Mouse (Mus musculus): Measurements from ENCODE around the gene H2-DMb2. TPM values are rescaled to one million over a fixed set of nuclear protein-coding genes. Genes with fewer than 3 reads are reported as not detected.

H2-DMb2 gene
- polyA plus RNA-seq (2016; fragmentation: Nextera tagmentation; extraction: Ambion mirVana) = 0.30 and 0.35 TPM in 2 replicates

DNA sequence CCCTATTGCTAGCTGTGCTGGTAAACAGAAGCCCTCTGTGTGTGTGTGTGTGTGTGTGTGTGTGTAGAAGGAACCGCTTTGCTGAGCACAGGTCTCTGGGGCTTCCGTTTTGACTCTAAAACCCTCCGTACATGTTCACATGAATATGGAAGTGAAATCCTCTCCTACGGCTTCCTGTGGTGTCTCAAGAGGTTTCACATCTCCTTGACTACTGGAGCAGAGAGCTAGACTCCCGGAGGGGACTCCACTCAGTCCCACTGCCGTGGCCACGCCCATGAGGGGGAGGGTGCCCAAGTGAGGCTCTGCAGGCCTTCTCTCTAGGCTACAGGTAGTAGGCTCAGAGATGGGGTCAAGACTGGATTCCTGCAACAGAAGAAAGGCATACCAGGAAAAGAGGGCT is at the start of gene H2-DMb2:
H2-DMb2 (plus strand) TSS at position 275 of the 400 bp plus-strand sequence.
- peak; percentile 30; the same call in 1 of the 2 replicates for ATAC-seq

DNA sequence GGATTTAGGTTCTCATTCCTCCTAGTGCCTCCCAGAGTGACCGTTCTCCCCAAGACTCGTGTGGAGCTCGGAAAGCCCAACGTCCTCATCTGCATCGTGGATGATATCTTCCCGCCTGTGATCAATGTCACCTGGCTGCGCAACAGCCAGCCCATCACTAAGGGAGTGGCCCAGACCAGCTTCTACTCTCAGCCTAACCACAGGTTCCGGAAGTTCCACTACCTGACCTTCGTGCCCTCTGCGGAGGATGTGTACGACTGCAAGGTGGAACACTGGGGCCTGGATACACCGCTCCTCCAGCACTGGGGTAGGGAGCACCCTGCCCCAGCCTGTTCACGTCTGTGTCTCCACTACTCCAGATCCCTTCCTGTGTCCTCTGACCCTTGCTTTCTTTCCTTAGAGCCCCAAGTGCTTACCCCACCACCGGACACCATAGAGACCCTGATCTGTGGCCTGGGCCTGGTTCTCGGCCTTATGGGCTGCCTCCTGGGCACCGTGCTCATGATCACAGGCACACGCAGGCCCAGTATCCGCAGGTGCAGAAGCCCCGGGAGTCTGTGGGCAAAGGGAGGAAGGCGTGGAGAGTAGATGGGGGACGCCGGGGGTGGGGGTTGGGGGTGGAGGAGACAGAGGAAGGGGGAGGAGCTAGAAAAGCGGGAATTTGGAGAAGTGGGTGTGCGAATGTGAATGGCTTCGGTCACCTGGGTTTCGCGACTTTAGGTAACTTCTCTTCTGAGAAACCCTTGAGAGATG is 48.6 kb upstream of the H2-DMb2 start:
- Histone ChIP-seq H3K4me3 (no peak overlapping the region), H3K9ac (no peak overlapping the region), H3K27ac (no peak overlapping the region), H3K4me2 (no peak overlapping the region), H3K4me1 (0 out of 2 replicates have a peak, but pooled peaks cover 4% of the 10 kb centered on the region), H3K36me3 (no peaks in the 10 kb centered on the region), H3K27me3 (replicated peaks) (peaks cover 18% of the 10 kb centered on the region), H3K9me3 (replicated peaks) (no peaks in the 10 kb centered on the region)
- 56% methylated on average over 27 of the region's 27 CpGs for WGBS (ENCODE audit: insufficient replicate concordance)
- no peak for ATAC-seq

More for the DNA sequence above, at the start of gene H2-DMb2:
- no peak within 1 kb of the TSS for H3K4me3 ChIP-seq
- H3K36me3 ChIP-seq = no peaks in the 10 kb centered on the region
- no peak within 1 kb of the TSS for H3K27ac ChIP-seq
- WGBS (ENCODE audit: insufficient replicate concordance) = 15% methylated on average over 7 of the region's 7 CpGs
- no peaks in the 10 kb centered on the region for H3K9me3 ChIP-seq (replicated peaks)
- no peak within 1 kb of the TSS for H3K4me2 ChIP-seq
- no peak within 1 kb of the TSS for H3K9ac ChIP-seq
- H3K27me3 ChIP-seq (replicated peaks) = peaks cover 40% of the 10 kb centered on the region
- H3K4me1 ChIP-seq = peaks cover 14% of the 10 kb centered on the region

DNA sequence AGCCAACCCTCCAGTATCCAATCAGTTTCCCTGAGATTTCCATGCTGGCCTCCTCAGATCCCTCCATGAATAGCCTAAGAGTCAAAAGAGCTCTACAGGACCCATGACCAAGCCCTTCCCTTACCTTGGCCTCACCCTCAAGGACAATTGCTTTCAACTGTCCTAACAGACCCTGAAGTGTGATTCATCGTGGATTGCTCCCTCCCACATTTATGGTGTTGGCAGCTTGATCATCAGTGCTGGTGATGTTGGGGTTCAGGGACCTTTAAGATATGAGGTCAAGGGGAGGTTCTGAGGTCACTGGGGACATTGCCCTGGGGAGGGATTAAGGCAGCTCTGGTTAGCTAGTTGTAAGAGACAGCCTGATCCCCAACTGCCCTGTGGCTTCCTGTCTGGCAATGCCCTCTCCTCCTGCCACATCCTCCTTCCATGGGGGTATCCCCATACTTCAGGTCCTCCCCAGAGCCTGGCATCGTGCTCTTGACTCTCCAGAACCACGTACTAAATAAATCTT is 46.6 kb upstream of the H2-DMb2 start:
- ATAC-seq = no peak
- no peak overlapping the region for H3K9ac ChIP-seq
- H3K27ac ChIP-seq = no peak overlapping the region
- H3K9me3 ChIP-seq (replicated peaks) = no peaks in the 10 kb centered on the region
- WGBS (ENCODE audit: insufficient replicate concordance) = 58% methylated on average over 3 of the region's 3 CpGs
- no peaks in the 10 kb centered on the region for H3K36me3 ChIP-seq
- peaks cover 4% of the 10 kb centered on the region; the same call in 1 of the 2 replicates for H3K4me1 ChIP-seq
- no peak overlapping the region for H3K4me2 ChIP-seq
- peaks cover 18% of the 10 kb centered on the region for H3K27me3 ChIP-seq (replicated peaks)
- no peak overlapping the region for H3K4me3 ChIP-seq

DNA sequence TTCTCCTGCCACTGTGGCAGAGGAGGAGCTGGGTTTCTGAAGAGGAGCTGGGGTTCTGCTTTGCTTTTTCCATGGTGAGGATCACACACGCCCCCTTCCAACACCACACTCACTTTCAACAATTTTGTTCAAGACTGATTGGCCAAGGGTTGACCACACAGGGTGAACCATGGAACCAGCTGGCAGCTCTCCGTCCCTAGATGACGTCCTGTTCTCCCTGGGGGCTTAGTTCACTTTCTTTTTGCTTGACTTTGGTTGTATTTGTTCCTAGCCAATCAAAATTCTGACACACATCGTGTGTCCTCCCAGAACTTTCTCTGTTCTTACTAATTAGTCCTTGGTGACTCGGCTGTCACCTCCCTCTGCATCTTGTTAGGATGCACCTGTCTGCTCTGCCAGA is 45.8 kb upstream of the H2-DMb2 start:
- ATAC-seq = no peak
- no peak overlapping the region for H3K9ac ChIP-seq
- peaks cover 18% of the 10 kb centered on the region for H3K27me3 ChIP-seq (replicated peaks)
- H3K36me3 ChIP-seq = no peaks in the 10 kb centered on the region
- H3K9me3 ChIP-seq (replicated peaks) = no peaks in the 10 kb centered on the region
- no peak overlapping the region for H3K4me2 ChIP-seq
- H3K4me1 ChIP-seq = peaks cover 12% of the 10 kb centered on the region
- no peak overlapping the region for H3K4me3 ChIP-seq
- 58% methylated on average over 5 of the region's 5 CpGs for WGBS (ENCODE audit: insufficient replicate concordance)
- H3K27ac ChIP-seq = no peak overlapping the region

DNA sequence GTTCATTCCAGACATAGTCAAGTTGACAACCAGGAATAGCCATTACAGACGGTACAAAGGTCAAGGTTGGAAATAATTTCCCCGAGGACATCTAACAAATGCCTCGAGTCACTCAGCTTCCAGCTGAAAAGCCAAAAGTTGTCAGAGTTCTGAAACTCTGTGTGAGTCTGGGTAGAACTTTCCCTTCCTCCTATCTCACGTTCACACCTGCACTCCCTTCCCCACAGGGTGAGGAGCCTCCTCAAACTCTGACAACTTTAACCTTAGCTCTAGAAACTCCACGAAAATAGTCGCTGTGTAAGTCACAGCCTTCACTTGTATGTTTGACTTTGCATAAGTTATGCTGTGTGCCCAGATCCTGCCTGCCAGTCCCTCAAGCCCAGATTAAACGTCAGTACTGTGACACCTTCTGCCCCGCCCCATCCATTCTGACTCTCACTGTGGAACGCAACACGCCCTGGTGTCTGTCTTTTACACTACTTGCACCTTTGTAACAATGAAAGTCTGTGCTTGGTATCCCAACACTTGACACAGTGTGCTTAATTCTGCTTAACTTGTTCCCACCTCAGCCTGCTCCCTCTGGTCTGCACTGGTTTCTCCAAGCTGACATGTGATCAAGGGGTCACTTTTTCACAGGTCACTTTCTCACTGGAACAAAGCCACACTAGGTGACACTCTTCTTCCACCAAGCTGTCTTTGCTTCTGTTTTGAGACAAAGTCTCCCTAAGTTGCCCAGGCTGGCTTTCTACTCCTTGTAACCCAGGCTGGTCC is 44.2 kb upstream of the H2-DMb2 start:
- no peak overlapping the region for H3K9ac ChIP-seq
- no peak overlapping the region for H3K27ac ChIP-seq
- H3K27me3 ChIP-seq (replicated peaks) = peaks cover 18% of the 10 kb centered on the region
- H3K4me1 ChIP-seq = peaks cover 7% of the 10 kb centered on the region
- no peak for ATAC-seq
- no peaks in the 10 kb centered on the region for H3K9me3 ChIP-seq (replicated peaks)
- H3K4me2 ChIP-seq = no peak overlapping the region
- H3K4me3 ChIP-seq = no peak overlapping the region
- WGBS (ENCODE audit: insufficient replicate concordance) = 30% methylated on average over 10 of the region's 10 CpGs
- no peaks in the 10 kb centered on the region for H3K36me3 ChIP-seq

DNA sequence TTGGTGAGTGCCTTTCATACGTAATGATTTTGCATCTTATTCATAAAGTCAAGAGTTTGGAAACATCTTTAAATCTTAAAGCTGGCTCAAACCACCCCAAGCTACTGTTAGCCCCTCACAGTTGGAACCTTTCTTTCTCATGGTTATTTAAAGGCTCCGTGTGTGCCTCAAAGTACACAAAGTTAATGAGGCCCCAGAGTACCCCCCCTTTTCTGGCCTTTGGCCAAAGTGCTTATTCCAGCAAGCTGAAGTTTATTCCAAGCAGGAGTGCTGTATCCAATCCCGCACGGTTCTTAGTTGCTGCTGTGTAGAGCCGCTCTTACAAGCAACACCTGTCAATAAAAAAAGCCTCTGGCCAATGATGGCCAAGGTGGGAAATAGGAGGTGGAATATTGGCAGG is 43.6 kb upstream of the H2-DMb2 start:
- H3K4me2 ChIP-seq = no peak overlapping the region
- no peak for ATAC-seq
- peaks cover 14% of the 10 kb centered on the region for H3K27me3 ChIP-seq (replicated peaks)
- H3K36me3 ChIP-seq = no peaks in the 10 kb centered on the region
- WGBS (ENCODE audit: insufficient replicate concordance) = 67% methylated on average over 5 of the region's 5 CpGs
- peaks cover 7% of the 10 kb centered on the region for H3K4me1 ChIP-seq
- no peak overlapping the region for H3K4me3 ChIP-seq
- no peaks in the 10 kb centered on the region for H3K9me3 ChIP-seq (replicated peaks)
- H3K9ac ChIP-seq = no peak overlapping the region
- H3K27ac ChIP-seq = no peak overlapping the region

DNA sequence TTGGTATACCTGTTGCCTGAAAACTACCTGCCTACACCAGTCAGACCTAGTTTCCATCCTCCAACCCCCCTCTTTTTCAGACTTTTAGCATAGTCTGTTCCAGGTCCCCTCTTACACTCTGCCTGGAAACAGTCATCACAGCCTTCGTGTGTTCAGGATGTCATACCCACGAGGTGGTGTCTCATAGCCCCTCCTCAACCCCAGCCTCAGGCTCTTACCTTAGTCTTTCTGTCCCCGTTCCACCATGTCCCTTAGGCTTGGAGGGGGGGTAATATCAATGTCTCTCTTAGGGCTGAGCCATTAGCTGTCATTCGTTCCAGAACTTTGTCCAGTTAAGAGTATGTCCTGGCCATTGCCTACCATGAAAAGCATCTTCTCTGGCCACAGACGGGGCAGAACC is 41.9 kb upstream of the H2-DMb2 start:
- H3K9ac ChIP-seq = no peak overlapping the region
- H3K9me3 ChIP-seq (replicated peaks) = no peaks in the 10 kb centered on the region
- H3K4me2 ChIP-seq = peak overlapping the region; percentile 54; the same call in 1 of the 2 replicates
- peak; percentile 44 for ATAC-seq
- H3K27ac ChIP-seq = no peak overlapping the region
- 16% methylated on average over 5 of the region's 5 CpGs for WGBS (ENCODE audit: insufficient replicate concordance)
- H3K4me3 ChIP-seq = no peak overlapping the region
- H3K27me3 ChIP-seq (replicated peaks) = 0 out of 2 replicates have a peak, but pooled peaks cover 3% of the 10 kb centered on the region
- H3K4me1 ChIP-seq = peaks cover 7% of the 10 kb centered on the region
- H3K36me3 ChIP-seq = no peaks in the 10 kb centered on the region

DNA sequence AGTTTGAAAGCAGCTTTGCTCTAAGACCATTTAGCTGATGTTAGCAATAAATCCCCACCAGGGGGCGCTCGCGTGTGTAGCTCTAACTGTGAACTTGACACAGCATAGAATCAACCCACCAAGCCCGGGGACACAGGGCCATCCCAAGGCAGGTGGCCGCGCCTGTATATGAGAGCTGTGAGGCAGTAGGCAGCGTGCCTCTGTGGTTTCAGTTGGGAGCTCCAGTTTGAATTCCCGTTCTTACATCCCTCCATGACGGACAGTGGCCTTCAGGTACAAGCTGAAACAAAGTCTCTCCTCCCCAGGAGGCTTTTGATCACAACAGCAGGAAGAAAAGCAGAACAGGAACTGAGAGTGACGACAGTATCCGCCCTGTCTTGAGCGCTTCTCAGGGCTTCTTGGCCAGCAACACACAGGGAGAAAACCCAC is 41.5 kb upstream of the H2-DMb2 start:
- Histone ChIP-seq H3K27ac (no peak overlapping the region), H3K4me1 (peaks cover 7% of the 10 kb centered on the region), H3K27me3 (replicated peaks) (0 out of 2 replicates have a peak, but pooled peaks cover 3% of the 10 kb centered on the region), H3K4me2 (peak overlapping the region; percentile 54), H3K36me3 (no peaks in the 10 kb centered on the region), H3K4me3 (peak overlapping the region; percentile 28; the same call in 1 of the 2 replicates), H3K9ac (no peak overlapping the region), H3K9me3 (replicated peaks) (no peaks in the 10 kb centered on the region)
- WGBS (ENCODE audit: insufficient replicate concordance) = 3% methylated on average over 12 of the region's 12 CpGs
- peak; percentile 82 for ATAC-seq

DNA sequence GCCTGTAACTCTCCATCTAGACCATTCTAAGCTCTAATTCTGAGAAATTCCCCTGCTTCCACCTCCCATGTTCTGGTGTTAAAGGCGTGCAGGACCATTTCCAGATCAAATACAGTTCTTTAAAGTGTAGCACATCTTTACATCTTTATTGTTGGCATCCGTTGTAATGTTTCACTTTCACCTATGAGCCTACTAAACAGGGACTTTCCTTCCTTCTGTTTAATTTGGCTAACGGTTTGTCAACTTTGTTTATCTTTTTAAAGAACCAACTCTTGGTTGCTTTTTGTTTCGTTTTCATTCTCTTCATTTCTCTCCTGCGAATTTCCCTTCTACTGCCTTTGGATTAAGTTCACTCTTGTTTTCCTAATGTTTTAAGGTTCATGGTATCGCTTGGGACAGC is 40.3 kb upstream of the H2-DMb2 start:
- ATAC-seq = no peak
- Histone ChIP-seq H3K27me3 (replicated peaks) (0 out of 2 replicates have a peak, but pooled peaks cover 3% of the 10 kb centered on the region), H3K9ac (no peak overlapping the region), H3K9me3 (replicated peaks) (no peaks in the 10 kb centered on the region), H3K4me3 (no peak overlapping the region), H3K4me2 (no peak overlapping the region), H3K27ac (no peak overlapping the region), H3K36me3 (no peaks in the 10 kb centered on the region), H3K4me1 (peaks cover 7% of the 10 kb centered on the region)
- WGBS (ENCODE audit: insufficient replicate concordance) = 63% methylated on average over 6 of the region's 6 CpGs

DNA sequence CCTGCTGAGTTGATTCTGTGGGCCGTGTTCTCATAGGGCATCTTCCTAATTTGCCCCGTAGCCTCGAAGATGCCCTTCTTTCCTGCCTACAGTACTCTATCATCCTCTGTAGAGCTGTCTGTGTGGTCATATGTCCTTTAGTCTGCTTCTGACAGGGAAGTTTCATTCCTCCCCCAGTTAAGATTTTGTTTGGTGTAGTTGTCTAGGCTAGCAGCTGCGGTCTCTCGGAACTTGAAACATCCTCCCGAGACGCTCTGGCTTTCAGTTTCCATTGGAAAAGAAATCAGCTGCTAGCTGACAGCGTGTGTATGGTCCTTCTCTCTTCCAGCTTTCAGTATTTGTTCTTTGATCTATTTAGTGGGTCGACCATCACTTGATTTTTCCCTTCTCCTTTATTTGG is 38.3 kb upstream of the H2-DMb2 start:
- H3K36me3 ChIP-seq = peaks cover 10% of the 10 kb centered on the region
- 73% methylated on average over 9 of the region's 9 CpGs for WGBS (ENCODE audit: insufficient replicate concordance)
- no peak overlapping the region for H3K27ac ChIP-seq
- no peak overlapping the region for H3K4me2 ChIP-seq
- H3K4me3 ChIP-seq = no peak overlapping the region
- no peak overlapping the region for H3K9ac ChIP-seq
- no peak for ATAC-seq
- peaks cover 7% of the 10 kb centered on the region for H3K4me1 ChIP-seq
- 0 out of 2 replicates have a peak, but pooled peaks cover 3% of the 10 kb centered on the region for H3K27me3 ChIP-seq (replicated peaks)
- H3K9me3 ChIP-seq (replicated peaks) = no peaks in the 10 kb centered on the region

DNA sequence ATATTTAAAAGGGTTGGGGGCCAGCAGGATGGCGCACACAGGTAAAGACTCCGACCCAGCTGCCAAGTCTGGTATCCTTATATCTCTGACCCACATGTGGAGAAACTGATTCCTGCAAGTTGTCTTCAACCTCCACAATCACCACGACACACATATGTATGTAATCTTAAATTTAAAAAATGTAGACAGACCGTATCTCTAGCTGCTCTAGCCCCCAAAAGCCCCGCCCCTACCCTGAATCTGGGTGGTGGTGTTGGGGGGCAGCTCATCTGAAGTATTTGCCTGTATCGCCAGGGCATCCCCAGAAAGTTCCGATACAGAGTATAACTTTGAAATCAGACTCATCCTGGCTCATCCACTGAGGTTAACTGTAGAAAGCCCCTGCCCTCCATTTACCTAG is 36.6 kb upstream of the H2-DMb2 start:
- ATAC-seq = no peak
- no peak overlapping the region for H3K4me2 ChIP-seq
- H3K27ac ChIP-seq = no peak overlapping the region
- H3K9me3 ChIP-seq (replicated peaks) = no peaks in the 10 kb centered on the region
- no peak overlapping the region for H3K4me3 ChIP-seq
- H3K9ac ChIP-seq = no peak overlapping the region
- peaks cover 28% of the 10 kb centered on the region for H3K36me3 ChIP-seq
- 75% methylated on average over 7 of the region's 7 CpGs for WGBS (ENCODE audit: insufficient replicate concordance)
- 0 out of 2 replicates have a peak, but pooled peaks cover 3% of the 10 kb centered on the region for H3K27me3 ChIP-seq (replicated peaks)
- H3K4me1 ChIP-seq = peaks cover 7% of the 10 kb centered on the region
